Mouse (Mus musculus): ENCODE data around the gene Oat. TPM values are rescaled to one million over a fixed set of nuclear protein-coding genes. Genes with fewer than 3 reads are reported as not detected.

Oat gene
- polyA plus RNA-seq, 1 experiment from 2014 or later, result 90.0 TPM

- H3K9me3 ChIP-seq, result no peaks in the 10 kb centered on the region
- H3K4me2 ChIP-seq, result no peak overlapping the region
- H3K4me1 ChIP-seq (replicated peaks), result no peaks in the 10 kb centered on the region
- 0 out of 2 replicates have a peak, but pooled peaks cover 7% of the 10 kb centered on the region for H3K27me3 ChIP-seq
- H3K27ac ChIP-seq, result no peak overlapping the region
- no peak overlapping the region for H3K9ac ChIP-seq
- ATAC-seq (ENCODE audit: low FRiP score), result no peak
- H3K4me3 ChIP-seq, result no peak overlapping the region
- H3K36me3 ChIP-seq, result no peaks in the 10 kb centered on the region
- whole genome bisulfite sequencing, result 86% methylated on average over 2 of the region's 2 CpGs
These were observed 67.1 kb downstream of the Oat start for GRCm38 (mm10) chr7:132509110-132509509.

Other genes with a start within 250 kb of the Oat start
- gene Nkx1-2, start 23.2 kb upstream of the Oat start, polyA plus RNA-seq (2015; fragmentation: Nextera tagmentation; extraction: Ambion mirVana), result 0.62 and 0.80 TPM in 2 replicates
- 30.7 and 30.9 TPM in 2 replicates for gene Lhpp, start 34.2 kb upstream of the Oat start, polyA plus RNA-seq (2015; fragmentation: Nextera tagmentation; extraction: Ambion mirVana)
- gene Fam53b, start 237.5 kb upstream of the Oat start, polyA plus RNA-seq (2015; fragmentation: Nextera tagmentation; extraction: Ambion mirVana), result 16.9 and 19.3 TPM in 2 replicates